Mouse (Mus musculus): Measurements from ENCODE around the gene Dmrta1. TPM values are rescaled to one million over a fixed set of nuclear protein-coding genes. Genes with fewer than 3 reads are reported as not detected.

The Dmrta1 gene
- 0.19 and 0.28 TPM in 2 replicates for polyA plus RNA-seq (2015; fragmentation: Nextera tagmentation; extraction: Ambion mirVana)

GRCm38 (mm10) chr4:89679195-89679594, at the start of gene Dmrta1:
Dmrta1 (plus strand) TSS chr4:89679436.
- no peak within 1 kb of the TSS for H3K4me2 ChIP-seq (ENCODE audit: low read depth, low read length)
- no peak within 1 kb of the TSS for H3K9ac ChIP-seq (ENCODE audit: low read length)
- no peaks in the 10 kb centered on the region for H3K4me1 ChIP-seq (ENCODE audit: control insufficient read depth, insufficient read depth, low read length)
- no peaks in the 10 kb centered on the region for H3K9me3 ChIP-seq (replicated peaks; ENCODE audit: control insufficient read depth, low read length)
- no peak within 1 kb of the TSS for H3K4me3 ChIP-seq (ENCODE audit: low read length)
- no peaks in the 10 kb centered on the region for H3K27me3 ChIP-seq (ENCODE audit: control insufficient read depth, insufficient read depth, low read length)
- 54% methylated on average over 5 of the region's 5 CpGs for WGBS
- no peak within 1 kb of the TSS for H3K27ac ChIP-seq (ENCODE audit: low read length)
- H3K36me3 ChIP-seq (ENCODE audit: control insufficient read depth, insufficient read depth), result no peaks in the 10 kb centered on the region
- no peak for ATAC-seq (replicated peaks; ENCODE audit: extremely low read depth, insufficient read depth, low FRiP score)

- no peaks in the 10 kb centered on the region for H3K27me3 ChIP-seq (ENCODE audit: control insufficient read depth, insufficient read depth, low read length)
- H3K9ac ChIP-seq (ENCODE audit: low read length), result no peak overlapping the region
- H3K36me3 ChIP-seq (ENCODE audit: control insufficient read depth, insufficient read depth), result no peaks in the 10 kb centered on the region
- WGBS, result 67% methylated on average over 3 of the region's 3 CpGs
- H3K4me3 ChIP-seq (ENCODE audit: low read length), result no peak overlapping the region
- H3K4me2 ChIP-seq (ENCODE audit: low read depth, low read length), result no peak overlapping the region
- no peak overlapping the region for H3K27ac ChIP-seq (ENCODE audit: low read length)
- ATAC-seq (replicated peaks; ENCODE audit: extremely low read depth, insufficient read depth, low FRiP score), result no peak
- H3K4me1 ChIP-seq (ENCODE audit: control insufficient read depth, insufficient read depth, low read length), result no peaks in the 10 kb centered on the region
- H3K9me3 ChIP-seq (replicated peaks; ENCODE audit: control insufficient read depth, low read length), result no peaks in the 10 kb centered on the region
Observed at GRCm38 (mm10) chr4:89630374-89631079, 48.7 kb upstream of the Dmrta1 start.

GRCm38 (mm10) chr4:89631560-89631959, 47.7 kb upstream of the Dmrta1 start:
- Histone ChIP-seq H3K4me1 (ENCODE audit: control insufficient read depth, insufficient read depth, low read length) (no peaks in the 10 kb centered on the region), H3K9ac (ENCODE audit: low read length) (no peak overlapping the region), H3K4me3 (ENCODE audit: low read length) (no peak overlapping the region), H3K9me3 (replicated peaks; ENCODE audit: control insufficient read depth, low read length) (no peaks in the 10 kb centered on the region), H3K27ac (ENCODE audit: low read length) (no peak overlapping the region), H3K36me3 (ENCODE audit: control insufficient read depth, insufficient read depth) (no peaks in the 10 kb centered on the region), H3K27me3 (ENCODE audit: control insufficient read depth, insufficient read depth, low read length) (no peaks in the 10 kb centered on the region), H3K4me2 (ENCODE audit: low read depth, low read length) (no peak overlapping the region)
- ATAC-seq (replicated peaks; ENCODE audit: extremely low read depth, insufficient read depth, low FRiP score), result no peak
- 82% methylated on average over 6 of the region's 6 CpGs for WGBS

- Histone ChIP-seq H3K9ac (ENCODE audit: low read length) (no peak overlapping the region), H3K36me3 (ENCODE audit: control insufficient read depth, insufficient read depth) (no peaks in the 10 kb centered on the region), H3K4me1 (ENCODE audit: control insufficient read depth, insufficient read depth, low read length) (no peaks in the 10 kb centered on the region), H3K4me3 (ENCODE audit: low read length) (no peak overlapping the region), H3K9me3 (replicated peaks; ENCODE audit: control insufficient read depth, low read length) (no peaks in the 10 kb centered on the region), H3K27me3 (ENCODE audit: control insufficient read depth, insufficient read depth, low read length) (no peaks in the 10 kb centered on the region), H3K27ac (ENCODE audit: low read length) (no peak overlapping the region), H3K4me2 (ENCODE audit: low read depth, low read length) (no peak overlapping the region)
- WGBS, result 38% methylated on average over 6 of the region's 6 CpGs
- no peak for ATAC-seq (replicated peaks; ENCODE audit: extremely low read depth, insufficient read depth, low FRiP score)
Observed at GRCm38 (mm10) chr4:89638651-89639050, 40.6 kb upstream of the Dmrta1 start.

- Histone ChIP-seq H3K9ac (ENCODE audit: low read length) (no peak overlapping the region), H3K36me3 (ENCODE audit: control insufficient read depth, insufficient read depth) (no peaks in the 10 kb centered on the region), H3K27me3 (ENCODE audit: control insufficient read depth, insufficient read depth, low read length) (no peaks in the 10 kb centered on the region), H3K4me1 (ENCODE audit: control insufficient read depth, insufficient read depth, low read length) (no peaks in the 10 kb centered on the region), H3K4me2 (ENCODE audit: low read depth, low read length) (no peak overlapping the region), H3K27ac (ENCODE audit: low read length) (no peak overlapping the region), H3K4me3 (ENCODE audit: low read length) (no peak overlapping the region), H3K9me3 (replicated peaks; ENCODE audit: control insufficient read depth, low read length) (no peaks in the 10 kb centered on the region)
- WGBS, result 46% methylated on average over 9 of the region's 9 CpGs
- no peak for ATAC-seq (replicated peaks; ENCODE audit: extremely low read depth, insufficient read depth, low FRiP score)
Observed at GRCm38 (mm10) chr4:89644235-89645115, 34.8 kb upstream of the Dmrta1 start.

GRCm38 (mm10) chr4:89650352-89651311, 28.6 kb upstream of the Dmrta1 start:
- no peak for ATAC-seq (replicated peaks; ENCODE audit: extremely low read depth, insufficient read depth, low FRiP score)
- 77% methylated on average over 20 of the region's 20 CpGs for WGBS
- H3K9ac ChIP-seq (ENCODE audit: low read length), result no peak overlapping the region
- no peak overlapping the region for H3K27ac ChIP-seq (ENCODE audit: low read length)
- H3K4me3 ChIP-seq (ENCODE audit: low read length), result no peak overlapping the region
- H3K36me3 ChIP-seq (ENCODE audit: control insufficient read depth, insufficient read depth), result no peaks in the 10 kb centered on the region
- H3K9me3 ChIP-seq (replicated peaks; ENCODE audit: control insufficient read depth, low read length), result no peaks in the 10 kb centered on the region
- no peaks in the 10 kb centered on the region for H3K27me3 ChIP-seq (ENCODE audit: control insufficient read depth, insufficient read depth, low read length)
- H3K4me1 ChIP-seq (ENCODE audit: control insufficient read depth, insufficient read depth, low read length), result no peaks in the 10 kb centered on the region
- H3K4me2 ChIP-seq (ENCODE audit: low read depth, low read length), result no peak overlapping the region

- Histone ChIP-seq H3K9me3 (replicated peaks; ENCODE audit: control insufficient read depth, low read length) (no peaks in the 10 kb centered on the region), H3K27me3 (ENCODE audit: control insufficient read depth, insufficient read depth, low read length) (no peaks in the 10 kb centered on the region), H3K4me1 (ENCODE audit: control insufficient read depth, insufficient read depth, low read length) (no peaks in the 10 kb centered on the region), H3K9ac (ENCODE audit: low read length) (no peak overlapping the region), H3K36me3 (ENCODE audit: control insufficient read depth, insufficient read depth) (no peaks in the 10 kb centered on the region), H3K4me2 (ENCODE audit: low read depth, low read length) (no peak overlapping the region), H3K27ac (ENCODE audit: low read length) (no peak overlapping the region), H3K4me3 (ENCODE audit: low read length) (no peak overlapping the region)
- no peak for ATAC-seq (replicated peaks; ENCODE audit: extremely low read depth, insufficient read depth, low FRiP score)
- 80% methylated on average over 2 of the region's 2 CpGs for WGBS
Observed at GRCm38 (mm10) chr4:89651312-89651686, 27.9 kb upstream of the Dmrta1 start.

GRCm38 (mm10) chr4:89651779-89652178, 27.5 kb upstream of the Dmrta1 start:
- 60% methylated on average over 1 of the region's 1 CpGs for WGBS
- ATAC-seq (replicated peaks; ENCODE audit: extremely low read depth, insufficient read depth, low FRiP score), result no peak

More at GRCm38 (mm10) chr4:89651779-89652178, 27.5 kb upstream of the Dmrta1 start:
- H3K4me3 ChIP-seq (ENCODE audit: low read length), result no peak overlapping the region
- no peaks in the 10 kb centered on the region for H3K36me3 ChIP-seq (ENCODE audit: control insufficient read depth, insufficient read depth)
- H3K4me1 ChIP-seq (ENCODE audit: control insufficient read depth, insufficient read depth, low read length), result no peaks in the 10 kb centered on the region
- no peaks in the 10 kb centered on the region for H3K27me3 ChIP-seq (ENCODE audit: control insufficient read depth, insufficient read depth, low read length)
- no peaks in the 10 kb centered on the region for H3K9me3 ChIP-seq (replicated peaks; ENCODE audit: control insufficient read depth, low read length)
- no peak overlapping the region for H3K9ac ChIP-seq (ENCODE audit: low read length)
- no peak overlapping the region for H3K27ac ChIP-seq (ENCODE audit: low read length)
- H3K4me2 ChIP-seq (ENCODE audit: low read depth, low read length), result no peak overlapping the region
